Mouse (Mus musculus) embryonic stem cell, embryonic (primary cell): ENCODE data around the gene Slc25a10.

Source experiments
- CTCF ChIA-PET, 4 experiments: fragments of 300-600 bp in 2 of 4; fragments of 350-600 bp in 2 of 4; sonication (Branson Sonifier 250); formaldehyde crosslinking; loops; one replicate each; lab custom pipeline; 2022; ENCODE audit warnings: inconsistent platforms in 2 of 4; lab: Charles Lee
- POLR2A ChIA-PET, 4 experiments: fragments of 300-600 bp in 2 of 4; fragments of 350-600 bp in 2 of 4; sonication (Branson Sonifier 250); formaldehyde crosslinking; loops; one replicate each; lab custom pipeline; 2022; ENCODE audit warnings: antibody characterized with exemption in 4 of 4, inconsistent platforms in 1 of 4; lab: Charles Lee

The Slc25a10 gene

DNA sequence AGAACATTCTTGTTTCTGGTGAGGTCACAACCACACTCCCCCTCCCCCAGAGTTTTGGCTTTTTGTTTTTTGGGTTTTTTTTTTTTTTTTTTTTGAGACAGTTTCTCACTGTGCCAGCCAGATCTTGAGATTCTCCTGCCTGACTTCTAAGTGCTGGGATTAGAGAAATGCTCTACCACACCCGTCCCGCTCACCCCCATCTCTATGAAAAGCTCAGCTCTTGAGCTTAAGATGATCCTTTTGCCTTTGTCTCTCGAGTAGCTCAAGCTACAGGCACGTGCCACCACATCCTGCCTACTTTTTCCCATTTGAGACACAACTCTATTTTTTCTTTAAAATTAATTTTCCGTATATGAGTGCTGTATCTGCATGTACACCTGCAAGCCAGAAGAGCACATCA, 27.3 kb upstream of the Slc25a10 start:
- POLR2A ChIA-PET = interaction anchor here in 3 of 4 experiments (0.6 to 2.0 kb wide), 9 partner anchors 9 to 86 kb away, joined by 3 to 10 read pairs (median 4); partner anchors contain the start of genes Mrpl12 (in 2 of the 3) and Pde6g (in 1 of the 3)
- CTCF ChIA-PET = interaction anchor here in 1 of 4 experiments (0.6 kb wide), 1 partner anchor 627 kb away, joined by 6 read pairs; no protein-coding TSS in a partner anchor

DNA sequence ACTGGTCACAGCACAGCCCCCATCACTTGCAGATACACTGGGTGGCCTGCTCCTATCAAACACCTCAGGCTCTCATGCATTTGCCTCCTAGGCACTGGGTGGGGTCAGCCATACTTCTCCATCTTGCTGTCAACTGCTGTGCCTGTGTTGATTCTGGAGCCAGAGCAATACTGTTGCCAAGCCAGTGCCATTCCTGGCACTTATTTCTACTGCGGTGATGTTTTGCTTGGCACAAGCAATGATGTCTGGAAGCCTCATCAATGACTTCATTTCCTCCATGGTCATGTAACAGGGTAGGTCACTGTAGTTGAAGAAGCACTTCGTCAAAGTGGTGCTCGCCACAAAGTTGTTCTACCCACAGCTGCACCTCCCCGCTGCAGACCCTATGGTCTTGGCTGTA, 26.1 kb upstream of the Slc25a10 start:
- POLR2A ChIA-PET = interaction anchor here in 1 of 4 experiments (0.6 to 4.3 kb wide), 9 partner anchors 17 to 109 kb away, joined by 3 to 33 read pairs (median 20); partner anchors contain the start of genes Mrpl12, Nploc4, P4hb and Slc25a10

DNA sequence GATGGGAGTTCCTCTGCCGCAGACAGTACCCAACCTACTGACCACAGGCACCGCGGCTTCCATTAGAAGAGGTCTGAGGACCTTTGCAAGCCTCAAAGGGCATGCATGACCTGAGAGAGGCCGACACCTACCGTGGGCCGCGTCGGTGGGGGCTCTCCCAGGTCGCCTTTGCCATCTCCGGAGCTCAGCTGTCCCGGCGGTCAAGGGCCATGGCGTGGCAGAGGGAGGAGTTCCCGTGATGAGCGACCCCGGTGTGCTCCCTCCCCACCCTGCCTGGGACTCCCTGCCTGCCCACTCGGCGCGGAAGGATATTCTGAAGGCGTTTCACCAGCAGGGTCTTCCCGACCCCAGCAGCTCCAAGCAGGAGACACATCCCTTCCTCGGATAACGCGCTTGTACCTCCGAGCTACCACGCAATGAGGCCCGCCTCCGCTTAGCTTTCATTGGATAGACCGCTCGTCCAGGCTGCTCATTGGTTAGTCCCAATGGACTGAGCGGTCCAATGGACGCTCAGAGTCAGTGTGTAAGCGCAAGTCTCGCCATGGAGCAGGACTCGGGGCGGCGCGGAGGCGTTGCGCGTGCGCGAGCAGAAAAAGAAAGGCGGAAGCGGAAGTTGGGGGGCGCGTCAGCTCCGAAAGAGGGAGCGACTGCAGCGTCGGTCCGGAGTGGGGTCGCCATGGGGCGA, 24.4 kb upstream of the Slc25a10 start, which contains the start of gene Arl16:
Gene Arl16 (minus strand): TSS at position 557 of the 685 bp plus-strand sequence.
- ChIA-PET POLR2A (interaction anchor here (0.6 to 4.3 kb wide), 110 partner anchors 8 to 770 kb away, joined by 3 to 74 read pairs (median 4); partner anchors contain the start of genes Ccdc137 (in 4 of the 4), Mrpl12 (in 4 of the 4), Oxld1 (in 4 of the 4) and Nploc4 (in 3 of the 4)), CTCF (interaction anchor here (0.5 to 2.7 kb wide), 28 partner anchors 8 to 357 kb away, joined by 3 to 17 read pairs (median 4); partner anchors contain the start of genes Ccdc137 (in 3 of the 4), Oxld1 (in 3 of the 4) and Slc25a10 (in 1 of the 4))

More for the DNA sequence above, 26.1 kb upstream of the Slc25a10 start:
- CTCF ChIA-PET = no interaction called here

DNA sequence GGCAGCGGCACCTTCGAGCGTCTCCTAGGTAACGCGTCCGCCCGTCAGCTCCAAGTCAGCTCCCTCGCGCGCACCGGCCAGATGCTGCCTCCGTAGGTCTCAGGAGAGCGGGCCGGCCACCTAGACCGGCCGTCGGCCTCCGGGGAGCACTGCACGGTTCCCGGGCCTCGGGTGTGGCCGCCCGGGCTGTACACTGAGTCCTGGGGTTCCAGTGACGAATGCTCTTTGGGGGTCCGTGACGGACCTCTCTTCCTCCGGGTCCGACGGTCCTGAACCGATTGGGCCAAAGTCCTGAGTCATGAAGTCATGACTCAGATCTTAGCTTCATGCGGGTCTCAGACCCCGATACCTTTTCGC, 23.9 kb upstream of the Slc25a10 start:
- CTCF ChIA-PET = interaction anchor here (0.7 to 2.7 kb wide), 19 partner anchors 9 to 309 kb away, joined by 3 to 17 read pairs (median 6); partner anchors contain the start of genes Ccdc137 (in 3 of the 4), Oxld1 (in 3 of the 4) and Slc25a10 (in 1 of the 4)
- POLR2A ChIA-PET = interaction anchor here (0.6 to 4.3 kb wide), 98 partner anchors 9 to 769 kb away, joined by 3 to 74 read pairs (median 4); partner anchors contain the start of genes Ccdc137 (in 4 of the 4), Mrpl12 (in 4 of the 4), Oxld1 (in 4 of the 4) and P4hb (in 3 of the 4)

DNA sequence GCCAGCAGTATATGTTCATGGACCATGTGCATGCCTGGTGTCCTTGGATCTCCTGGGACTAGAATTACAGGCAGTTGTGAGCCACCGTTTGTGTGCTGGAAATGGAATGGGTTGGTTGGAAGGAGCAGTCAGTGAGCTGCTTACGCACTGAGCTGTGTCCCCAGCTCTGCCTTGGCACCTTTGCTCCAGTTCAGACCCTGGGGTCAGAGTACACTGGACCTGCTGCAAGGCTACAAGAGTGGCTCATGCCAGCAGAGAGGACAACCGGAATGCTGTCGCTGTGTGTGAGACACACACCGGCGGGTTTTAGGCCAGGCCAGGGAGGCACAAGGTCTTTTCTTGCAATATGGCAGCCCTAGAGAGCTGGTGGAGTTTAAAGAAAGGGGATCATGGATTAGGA, 19.6 kb upstream of the Slc25a10 start:
- ChIA-PET CTCF (interaction anchor here in 2 of 4 experiments (1.0 to 1.4 kb wide), 2 partner anchors 17 to 187 kb away, joined by 3 read pairs; no protein-coding TSS in a partner anchor), POLR2A (interaction anchor here in 3 of 4 experiments (0.5 to 2.6 kb wide), 11 partner anchors 10 to 110 kb away, joined by 3 to 17 read pairs (median 4); partner anchors contain the start of genes P4hb (in 2 of the 3), Mrpl12 (in 1 of the 3) and Nploc4 (in 1 of the 3))

DNA sequence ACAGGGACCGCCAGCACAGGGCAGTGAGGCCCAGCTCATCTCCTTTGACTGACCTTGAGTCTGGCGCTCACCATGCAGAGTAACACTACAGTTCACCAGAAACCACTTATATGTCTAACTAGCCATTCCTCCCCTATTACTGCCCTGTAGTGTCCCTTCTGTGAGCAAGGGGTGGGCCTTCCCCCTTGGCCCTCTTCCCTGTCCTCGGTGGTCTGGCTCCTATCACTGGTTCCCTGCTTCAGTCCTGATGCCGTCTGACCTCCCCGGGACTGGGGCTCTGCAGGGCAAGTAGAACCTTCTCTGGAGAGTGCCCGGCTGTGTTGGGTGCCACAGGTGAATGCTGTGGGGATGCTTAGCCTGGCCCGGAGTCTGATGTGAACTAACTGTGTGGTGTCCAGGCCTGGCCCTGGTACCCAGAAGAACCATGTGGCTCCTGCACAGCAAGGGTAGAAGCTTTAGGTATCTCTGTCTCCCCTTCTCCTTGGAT, 8.1 kb upstream of the Slc25a10 start:
- CTCF ChIA-PET = interaction anchor here in 3 of 4 experiments (0.7 to 1.3 kb wide), 5 partner anchors 24 to 230 kb away, joined by 3 to 4 read pairs (median 3); partner anchors contain the start of genes Ccdc137 (in 1 of the 3), Cenpx (in 1 of the 3), Lrrc45 (in 1 of the 3) and Oxld1 (in 1 of the 3)
- POLR2A ChIA-PET = interaction anchor here (0.6 to 3.7 kb wide), 59 partner anchors 8 to 546 kb away, joined by 3 to 74 read pairs (median 4); partner anchors contain the start of genes Arl16 (in 3 of the 4), Ccdc137 (in 3 of the 4), Oxld1 (in 3 of the 4) and P4hb (in 3 of the 4)

DNA sequence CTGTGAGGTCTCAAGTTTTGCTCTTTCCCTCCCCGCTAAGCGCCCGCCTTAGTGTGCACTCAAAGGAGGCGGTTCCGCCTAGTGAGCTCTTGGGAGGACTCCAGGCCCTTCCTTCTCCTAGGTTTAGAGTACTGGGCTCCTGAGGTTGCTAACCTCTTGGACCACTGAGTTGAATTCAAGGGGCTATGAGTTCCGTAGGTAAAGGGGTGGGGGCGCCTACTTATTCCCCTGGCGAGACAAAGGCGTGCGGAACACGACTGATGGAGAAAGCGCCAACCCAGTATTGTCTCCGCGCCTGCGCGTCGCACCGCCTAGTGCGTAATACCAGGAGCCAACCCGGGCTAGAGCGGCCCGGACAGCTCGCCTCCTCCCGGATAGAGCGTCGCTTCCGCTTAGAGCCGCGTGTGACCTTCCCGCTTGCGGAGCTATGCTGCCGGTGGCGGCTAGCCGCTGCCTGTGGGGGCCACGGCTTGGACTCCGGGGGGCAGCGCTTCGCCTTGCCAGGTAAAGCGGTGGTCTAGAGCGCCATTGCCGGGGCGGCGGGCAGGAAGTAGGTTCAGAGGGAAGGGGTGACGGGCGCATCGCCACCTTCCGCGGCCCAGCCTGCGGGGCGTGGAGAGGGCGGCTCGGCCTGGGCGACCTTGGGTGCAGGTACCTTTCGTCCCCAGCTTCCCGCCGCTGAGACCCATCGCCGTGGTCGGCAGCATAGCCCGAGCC, 7.2 kb upstream of the Slc25a10 start, which contains the start of gene Mrpl12:
Gene Mrpl12 (plus strand): TSS at position 349 of the 717 bp plus-strand sequence.
- ChIA-PET CTCF (interaction anchor here in 3 of 4 experiments (0.5 to 1.3 kb wide), 12 partner anchors 25 to 607 kb away, joined by 3 to 5 read pairs (median 3); partner anchors contain the start of genes Ccdc137 (in 1 of the 3), Cenpx (in 1 of the 3), Lrrc45 (in 1 of the 3) and Oxld1 (in 1 of the 3)), POLR2A (interaction anchor here (0.5 to 3.7 kb wide), 102 partner anchors 8 to 753 kb away, joined by 3 to 74 read pairs (median 4); partner anchors contain the start of genes Arl16 (in 4 of the 4), Ccdc137 (in 3 of the 4), Oxld1 (in 3 of the 4) and P4hb (in 3 of the 4))

DNA sequence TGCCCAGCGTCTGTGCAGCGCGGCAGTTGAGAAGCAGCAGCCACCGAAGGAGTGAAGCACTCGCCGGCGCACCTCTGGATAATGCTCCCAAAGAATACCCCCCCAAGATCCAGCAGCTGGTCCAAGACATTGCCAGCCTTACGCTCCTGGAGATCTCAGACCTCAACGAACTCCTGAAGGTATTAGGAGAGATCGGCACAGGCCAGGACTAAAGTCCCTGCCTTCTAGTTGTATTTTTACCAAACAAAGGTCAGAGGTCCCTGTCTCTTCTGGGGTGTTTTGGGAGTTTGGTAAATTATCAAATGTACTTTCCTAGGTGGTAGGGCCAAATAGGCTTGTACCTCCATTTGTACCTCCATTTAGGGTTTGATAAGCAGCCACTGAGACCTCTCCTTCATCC, 6.4 kb upstream of the Slc25a10 start:
- CTCF ChIA-PET = interaction anchor here in 1 of 4 experiments (1.2 kb wide), 1 partner anchor 94 kb away, joined by 3 read pairs; no protein-coding TSS in a partner anchor
- POLR2A ChIA-PET = interaction anchor here (0.5 to 3.7 kb wide), 32 partner anchors 8 to 1219 kb away, joined by 3 to 74 read pairs (median 6); partner anchors contain the start of genes Arl16 (in 4 of the 4), P4hb (in 3 of the 4), Ccdc137 (in 1 of the 4) and Cenpx (in 1 of the 4)

DNA sequence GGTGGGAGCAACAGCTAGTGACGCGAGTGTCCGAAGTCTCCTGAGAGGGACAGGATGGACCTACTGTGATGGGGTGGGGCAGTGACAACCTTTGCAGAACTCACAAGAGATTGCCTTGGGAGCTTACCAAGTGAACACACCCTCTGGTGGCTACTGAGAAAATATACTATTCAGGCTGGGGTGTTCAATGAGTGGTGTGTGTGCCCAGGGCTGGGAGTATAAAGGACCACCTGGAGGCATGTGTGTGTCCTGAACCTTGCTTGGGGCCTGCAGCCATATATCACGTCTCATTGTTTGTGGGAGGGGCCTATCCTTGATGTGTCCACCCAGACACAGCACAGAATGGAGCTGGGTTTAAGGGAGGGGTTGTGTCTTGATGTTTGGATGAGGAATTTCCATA, 3.1 kb upstream of the Slc25a10 start:
- ChIA-PET CTCF (interaction anchor here (0.6 to 3.4 kb wide), 22 partner anchors 9 to 337 kb away, joined by 3 to 25 read pairs (median 4); partner anchors contain the start of genes Arl16 (in 1 of the 4), Ccdc137 (in 1 of the 4), Oxld1 (in 1 of the 4) and P4hb (in 1 of the 4)), POLR2A (interaction anchor here in 3 of 4 experiments (0.7 to 9.3 kb wide), 42 partner anchors 9 to 233 kb away, joined by 3 to 152 read pairs (median 6); partner anchors contain the start of genes Arl16 (in 2 of the 3), Ccdc137 (in 2 of the 3), Oxld1 (in 2 of the 3) and P4hb (in 2 of the 3))

DNA sequence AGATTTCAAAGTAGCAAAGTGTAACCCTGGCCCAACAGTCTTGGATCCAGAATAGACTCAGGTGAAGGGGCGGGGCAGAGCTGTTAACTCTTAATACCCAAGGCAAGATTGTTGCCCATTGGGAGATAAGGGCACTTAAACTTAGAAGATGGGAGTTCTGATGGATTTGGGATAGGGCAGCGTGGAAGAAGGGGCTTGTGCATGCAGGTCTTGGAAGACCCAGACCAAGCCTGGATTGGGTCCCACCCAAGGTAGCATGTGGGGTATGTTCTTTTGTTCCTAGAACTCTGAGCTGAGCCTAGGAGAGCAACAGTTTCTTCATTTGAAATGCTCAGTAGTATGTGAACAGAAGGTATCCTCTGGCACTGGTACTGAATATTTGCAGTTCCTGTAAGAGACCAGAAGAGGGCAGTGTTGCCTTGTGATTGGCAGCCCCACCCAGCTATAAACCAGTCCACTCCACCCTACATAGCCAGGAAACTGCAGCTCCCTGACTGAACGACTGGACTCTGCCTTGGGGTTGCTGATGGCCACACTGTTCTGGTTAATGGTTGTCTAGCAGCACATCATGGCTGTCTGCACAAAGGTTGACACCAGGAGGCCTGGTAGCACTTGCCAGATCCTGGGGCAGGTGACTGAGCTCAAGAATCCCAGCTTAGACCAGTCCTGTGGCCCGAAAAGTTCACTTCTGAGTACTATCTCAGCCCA, 2.4 kb upstream of the Slc25a10 start:
- ChIA-PET CTCF (interaction anchor here (0.6 to 3.4 kb wide), 66 partner anchors 10 to 580 kb away, joined by 3 to 25 read pairs (median 4); partner anchors contain the start of genes Arl16 (in 4 of the 4), Rac3 (in 2 of the 4), Ccdc137 (in 1 of the 4) and Gcgr (in 1 of the 4)), POLR2A (interaction anchor here (0.5 to 9.3 kb wide), 87 partner anchors 9 to 559 kb away, joined by 3 to 152 read pairs (median 4); partner anchors contain the start of genes Arl16 (in 3 of the 4), Ccdc137 (in 2 of the 4), Cenpx (in 2 of the 4) and Gcgr (in 2 of the 4))

DNA sequence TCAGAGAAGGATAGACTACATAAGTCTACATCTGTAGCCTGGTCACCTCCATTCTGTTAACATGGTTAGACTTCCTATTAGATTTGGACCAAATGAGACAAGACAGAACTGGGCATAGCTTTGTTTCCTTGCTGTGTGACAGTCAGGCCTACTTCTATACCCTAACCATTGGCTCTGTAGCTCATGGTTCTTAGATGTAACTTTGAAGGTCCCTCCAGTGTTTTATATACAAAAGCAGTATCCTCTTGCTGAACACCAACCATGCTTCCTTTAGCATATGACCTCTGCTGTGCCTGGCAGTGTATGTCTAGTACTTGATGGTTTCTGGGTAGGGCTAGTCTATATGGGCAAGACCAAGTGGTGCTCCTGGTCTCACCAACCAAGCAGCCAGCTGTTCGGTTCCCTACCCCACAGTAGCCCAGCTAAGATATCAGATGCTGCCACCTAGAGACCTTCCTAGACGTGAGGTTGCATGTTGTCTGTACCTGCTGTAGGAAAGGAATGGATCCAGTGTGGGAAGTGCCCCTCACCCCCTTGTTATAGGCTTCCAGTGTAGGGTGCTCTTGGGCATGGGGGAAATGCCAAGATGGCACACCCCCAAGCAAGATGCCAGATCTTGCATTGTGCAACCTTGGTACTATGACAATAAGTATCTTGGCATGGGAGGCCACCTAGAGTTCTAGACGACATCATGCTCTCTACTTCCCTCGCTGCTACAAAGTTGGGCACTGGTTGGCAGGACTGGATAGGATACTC, 1.2 kb upstream of the Slc25a10 start:
- CTCF ChIA-PET = interaction anchor here (0.6 to 3.4 kb wide), 25 partner anchors 12 to 551 kb away, joined by 3 to 19 read pairs (median 4); partner anchors contain the start of genes Arl16 (in 2 of the 4), Ccdc137 (in 1 of the 4), Gcgr (in 1 of the 4) and Oxld1 (in 1 of the 4)
- POLR2A ChIA-PET = interaction anchor here (0.8 to 9.3 kb wide), 59 partner anchors 7 to 557 kb away, joined by 3 to 152 read pairs (median 5); partner anchors contain the start of genes Arl16 (in 2 of the 4), Ccdc137 (in 2 of the 4), Cenpx (in 2 of the 4) and Gcgr (in 2 of the 4)

DNA sequence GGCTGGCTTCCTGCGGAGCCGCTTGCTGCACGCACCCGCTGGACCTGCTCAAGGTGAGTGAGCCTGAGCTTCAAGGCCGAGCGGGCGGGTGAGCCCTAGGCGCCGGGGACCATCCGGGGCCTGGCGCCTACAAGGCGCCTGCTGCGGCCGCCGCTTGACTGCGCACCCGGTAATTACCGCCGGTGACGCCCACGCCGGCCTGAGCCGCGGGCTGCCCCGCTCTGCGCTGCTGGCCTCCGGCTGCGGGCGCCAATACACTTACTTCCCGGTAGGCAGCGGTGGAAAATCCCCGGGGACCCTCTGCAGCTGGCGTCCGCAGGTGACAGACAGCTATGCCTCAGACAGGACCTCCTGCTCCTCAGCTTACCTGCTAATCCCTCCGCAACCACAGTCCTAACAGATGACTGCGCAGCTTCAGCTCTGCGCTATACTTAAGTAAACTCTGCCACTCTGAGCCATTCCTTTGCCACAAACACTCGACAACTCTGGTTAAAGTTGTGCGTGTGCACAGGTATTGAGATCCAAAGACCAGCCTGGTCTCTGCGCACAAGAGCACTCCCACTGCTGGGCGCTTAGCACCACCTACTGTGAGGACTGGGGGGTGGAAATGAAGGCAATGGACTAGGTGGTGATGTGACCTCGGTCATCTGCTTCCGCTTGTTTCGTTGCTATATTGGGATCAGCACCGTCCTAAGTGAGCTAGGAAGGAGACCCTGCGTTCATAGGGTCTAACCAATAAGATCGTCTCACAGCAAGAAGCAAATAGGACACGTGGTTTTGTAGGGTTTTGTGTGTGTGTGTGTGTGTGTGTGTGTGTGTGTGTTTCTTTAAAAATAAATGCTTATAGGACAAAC, 611 bp downstream of the Slc25a10 start:
- ChIA-PET CTCF (interaction anchor here (0.6 to 1.9 kb wide), 24 partner anchors 15 to 284 kb away, joined by 3 to 7 read pairs (median 3); partner anchors contain the start of genes Arl16 (in 2 of the 4) and Gcgr (in 1 of the 4)), POLR2A (interaction anchor here (0.5 to 9.3 kb wide), 110 partner anchors 8 to 654 kb away, joined by 3 to 152 read pairs (median 4); partner anchors contain the start of genes Arl16 (in 4 of the 4), Mrpl12 (in 3 of the 4), P4hb (in 3 of the 4) and Mafg (in 2 of the 4))

DNA sequence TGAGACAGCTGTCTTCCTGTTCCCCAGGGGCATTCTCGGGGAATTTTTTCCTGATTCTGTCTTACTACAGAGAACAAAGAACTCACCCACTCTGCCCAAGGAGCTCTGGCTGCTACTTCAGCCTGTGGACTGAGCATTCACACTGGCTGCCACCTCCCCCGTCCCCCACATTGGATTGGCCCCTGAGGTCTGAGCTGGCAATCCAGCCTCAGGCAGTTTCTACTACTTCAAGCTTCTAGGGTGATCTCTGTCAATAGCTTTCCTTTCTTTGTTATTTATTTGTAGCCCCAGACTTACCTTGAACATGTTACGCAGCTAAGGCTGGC, 1.2 kb downstream of the Slc25a10 start:
- ChIA-PET POLR2A (interaction anchor here (0.6 to 9.3 kb wide), 61 partner anchors 8 to 653 kb away, joined by 3 to 152 read pairs (median 4); partner anchors contain the start of genes Arl16 (in 4 of the 4), Mrpl12 (in 3 of the 4), P4hb (in 3 of the 4) and Ccdc137 (in 2 of the 4)), CTCF (interaction anchor here (0.7 to 1.9 kb wide), 12 partner anchors 16 to 284 kb away, joined by 3 to 7 read pairs (median 3); partner anchors contain the start of gene Arl16 (in 1 of the 4))
